Mouse (Mus musculus) liver, embryonic 13.5 days (tissue): ENCODE measurements around the gene Idh2. TPM values are rescaled to one million over a fixed set of nuclear protein-coding genes. Genes with fewer than 3 reads are reported as not detected.

ENCODE experiments used
- ATAC-seq: fragments of 200-750 bp; cut with Nextera tagmentation; 2 replicates; pipeline ENCODE4 v1.8.0; 2017; ENCODE audit warnings: low read depth, mild to moderate bottlenecking, moderate number of reproducible peaks, moderate library complexity
- DNase-seq: peaks from one replicate; pipeline ENCODE4 v3.0.0; 2022
- H3K27ac ChIP-seq: fragments of 300-500 bp; sonication (generic); 2 replicates; pipeline ENCODE4 v1.5.1; 2015; ENCODE audit warnings: moderate library complexity, mild to moderate bottlenecking, inconsistent platforms
- H3K27me3 ChIP-seq: fragments of 300-500 bp; sonication (generic); 2 replicates; pipeline ENCODE4 v1.6.1; 2015; ENCODE audit warnings: mild to moderate bottlenecking, inconsistent platforms
- H3K36me3 ChIP-seq: fragments of 300-500 bp; sonication (generic); 2 replicates; pipeline ENCODE4 v1.6.1; 2015; ENCODE audit warnings: mild to moderate bottlenecking, inconsistent platforms
- H3K4me1 ChIP-seq: fragments of 300-500 bp; sonication (generic); replicated peaks from 2 replicates; pipeline ENCODE4 v1.6.1; 2015; ENCODE audit warnings: inconsistent platforms
- H3K4me2 ChIP-seq: fragments of 300-500 bp; sonication (generic); 2 replicates; pipeline ENCODE4 v1.6.1; 2015; ENCODE audit warnings: inconsistent platforms, mild to moderate bottlenecking, moderate library complexity
- H3K4me3 ChIP-seq: fragments of 300-500 bp; sonication (generic); replicated peaks from 2 replicates; pipeline ENCODE4 v1.5.1; 2015; ENCODE audit warnings: mild to moderate bottlenecking, inconsistent platforms
- H3K9ac ChIP-seq: fragments of 300-500 bp; sonication (generic); 2 replicates; pipeline ENCODE4 v1.6.1; 2015; ENCODE audit warnings: mild to moderate bottlenecking, inconsistent platforms
- H3K9me3 ChIP-seq: fragments of 300-500 bp; sonication (generic); replicated peaks from 2 replicates; pipeline ENCODE4 v1.6.1; 2016; ENCODE audit warnings: inconsistent platforms
- WGBS: fragments of 180-500 bp; shearing (Covaris S2); methylation state at CpG from one replicate; pipeline ENCODE4 v1.1.7; 2015; ENCODE audit not compliant: insufficient replicate concordance; 5-methylcytosine and 5-hydroxymethylcytosine counted together
- polyA plus RNA-seq: library from polyadenylated mRNA; unstranded; fragments of >200 nt; fragmentation: Nextera tagmentation; extraction: Ambion mirVana; gene quantifications from 2 replicates; pipeline ENCODE4 v1.2.1, GENCODE M21; 2015

Gene Idh2
- polyA plus RNA-seq, 1 experiment from 2014 or later = 137 TPM

DNA sequence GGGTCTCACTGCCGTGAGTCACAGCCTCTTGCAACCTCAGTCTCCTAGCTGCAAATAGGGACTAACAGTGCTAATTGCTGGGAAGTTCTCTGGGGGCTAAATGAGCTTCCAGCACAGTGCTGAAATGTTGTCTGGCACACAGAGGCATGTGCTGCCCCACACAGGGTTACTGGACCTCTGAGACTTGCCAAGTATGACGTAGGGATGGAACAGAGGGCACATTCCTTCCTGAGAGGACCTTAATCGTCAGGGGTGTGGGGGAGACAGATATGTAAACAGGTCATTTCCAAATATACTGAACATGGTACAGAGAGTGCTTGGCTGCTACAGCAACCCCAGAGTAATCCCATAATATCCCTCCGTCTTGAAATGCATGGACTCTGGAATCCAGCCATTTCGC is 5.9 kb upstream of the Idh2 start:
- Histone ChIP-seq H3K4me1 (peaks cover 26% of the 10 kb centered on the region), H3K4me3 (no peak overlapping the region), H3K36me3 (no peaks in the 10 kb centered on the region), H3K27ac (no peak overlapping the region), H3K27me3 (no peaks in the 10 kb centered on the region), H3K9ac (no peak overlapping the region), H3K9me3 (no peaks in the 10 kb centered on the region), H3K4me2 (no peak overlapping the region)
- no peak for DNase-seq
- peak; percentile 21; the same call in 1 of the 2 replicates for ATAC-seq
- WGBS = 66% methylated on average over 5 of the region's 5 CpGs

DNA sequence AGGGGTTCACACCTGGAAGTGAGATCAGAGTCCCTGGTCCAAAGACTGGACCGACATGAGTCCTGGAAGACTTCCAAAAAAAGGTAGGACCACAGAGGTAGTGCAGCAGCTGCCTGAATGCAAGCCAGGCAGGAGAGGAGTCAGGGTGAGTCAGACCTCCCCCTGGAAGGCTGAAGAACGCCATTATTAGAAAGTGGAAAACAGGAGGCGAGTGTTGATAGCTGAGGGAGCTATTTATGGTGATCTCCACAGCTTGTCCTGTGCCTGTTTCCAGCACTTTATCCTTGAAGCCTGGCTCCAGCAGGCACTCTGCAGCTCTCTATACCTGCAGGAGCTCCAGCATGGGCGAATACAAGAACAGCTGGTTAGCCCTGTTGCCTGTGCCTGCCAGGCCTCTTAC is 4.0 kb upstream of the Idh2 start:
- WGBS = 61% methylated on average over 4 of the region's 4 CpGs
- Histone ChIP-seq H3K27ac (no peak overlapping the region), H3K4me1 (peaks cover 45% of the 10 kb centered on the region)

DNA sequence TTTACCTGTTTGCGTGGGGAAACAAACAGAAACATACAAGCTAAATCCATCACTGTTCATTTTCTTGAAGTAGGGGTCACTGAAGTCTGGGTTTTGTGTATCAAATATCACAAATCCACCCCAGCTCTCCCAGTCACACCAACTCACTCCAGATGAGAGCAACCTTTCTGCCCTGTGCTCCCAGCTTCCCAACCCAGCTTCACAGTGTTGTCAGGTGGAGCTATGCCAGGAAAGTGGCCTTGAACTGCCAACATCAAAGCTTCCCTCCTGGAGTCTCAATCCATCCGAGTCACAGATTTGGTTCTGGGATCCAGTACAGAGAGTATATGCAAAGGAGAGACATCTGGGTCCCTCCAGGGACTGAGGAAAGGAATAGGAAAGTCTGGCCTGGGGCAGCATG is 966 bp upstream of the Idh2 start:
- no peaks in the 10 kb centered on the region for H3K27me3 ChIP-seq
- peak overlapping the region; percentile 100 for H3K4me2 ChIP-seq
- DNase-seq = no peak
- H3K27ac ChIP-seq = no peak overlapping the region
- no peak overlapping the region for H3K9ac ChIP-seq
- WGBS = 72% methylated on average over 2 of the region's 2 CpGs
- H3K4me3 ChIP-seq = no peak overlapping the region
- H3K4me1 ChIP-seq = peaks cover 60% of the 10 kb centered on the region
- no peaks in the 10 kb centered on the region for H3K9me3 ChIP-seq
- no peak for ATAC-seq
- H3K36me3 ChIP-seq = no peaks in the 10 kb centered on the region

More for the DNA sequence above, 4.0 kb upstream of the Idh2 start:
- ATAC-seq (no peak), DNase-seq (no peak)
- H3K36me3 ChIP-seq = no peaks in the 10 kb centered on the region
- H3K4me2 ChIP-seq = no peak overlapping the region
- no peak overlapping the region for H3K9ac ChIP-seq
- no peaks in the 10 kb centered on the region for H3K27me3 ChIP-seq
- no peak overlapping the region for H3K4me3 ChIP-seq
- no peaks in the 10 kb centered on the region for H3K9me3 ChIP-seq

DNA sequence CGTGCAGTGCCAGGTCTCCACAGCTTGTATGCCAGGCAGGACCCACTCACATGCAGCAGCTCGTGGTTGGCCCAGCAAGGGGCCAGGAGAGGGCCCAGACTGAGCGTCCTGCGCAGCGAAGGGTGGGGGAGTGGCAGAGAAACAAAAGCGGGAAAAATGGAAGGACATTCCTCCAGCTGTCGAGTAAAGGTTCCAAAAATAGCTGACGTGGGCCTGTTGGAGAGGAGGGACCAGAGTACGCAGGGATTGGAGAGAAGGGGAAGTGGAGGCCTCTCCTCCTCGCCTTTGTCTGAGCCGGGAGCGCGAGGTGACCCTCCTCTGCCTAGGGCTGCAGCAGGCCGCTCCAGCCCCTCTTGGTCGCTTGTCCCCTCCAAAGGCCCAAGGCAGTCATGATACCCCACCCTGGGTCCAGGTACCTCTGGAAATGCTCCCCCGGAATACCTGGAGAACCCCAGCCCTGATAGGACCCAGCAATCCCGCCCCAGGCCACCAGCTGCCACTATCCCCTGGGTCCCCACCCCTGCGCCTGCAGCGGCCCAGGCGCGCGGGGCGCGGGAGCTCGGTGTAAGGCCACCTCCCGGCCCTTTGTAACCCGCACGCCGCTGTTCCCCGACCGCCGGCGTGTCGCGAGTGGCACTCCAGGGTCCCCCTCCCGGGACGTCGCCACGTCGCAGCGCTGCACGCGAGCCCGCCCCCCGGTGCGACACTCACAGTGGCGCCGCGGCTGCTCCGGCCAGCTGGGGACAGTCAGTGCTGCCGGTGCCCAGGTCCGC is 555 bp downstream of the Idh2 start:
- peak overlapping the region; percentile 85 for H3K4me3 ChIP-seq
- under 1% methylated on average over 52 of the region's 52 CpGs for WGBS
- peak; percentile 34 for DNase-seq

DNA sequence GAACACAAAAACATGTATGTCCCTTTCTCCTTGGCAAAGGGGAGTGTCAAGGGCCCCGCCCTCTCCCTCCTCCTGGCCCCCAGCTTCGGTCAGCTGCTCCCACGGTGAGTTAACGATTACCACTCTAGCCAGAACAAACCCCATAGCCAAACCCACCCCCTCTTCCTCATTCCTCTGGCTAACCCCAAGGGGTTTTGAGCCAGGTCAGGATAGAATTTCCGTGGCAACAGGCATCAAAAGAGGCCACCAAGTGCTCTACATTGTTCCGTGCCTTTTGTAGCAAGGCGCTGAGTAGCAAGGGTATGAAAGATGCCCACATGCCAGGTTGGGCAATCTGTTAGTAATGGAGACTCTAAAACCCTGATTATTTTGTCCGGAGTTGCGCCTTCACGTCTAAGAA is 1.2 kb downstream of the Idh2 start:
- 17% methylated on average over 10 of the region's 10 CpGs for WGBS
- H3K27ac ChIP-seq = peak overlapping the region; percentile 73
- no peaks in the 10 kb centered on the region for H3K27me3 ChIP-seq
- peak overlapping the region; percentile 91 for H3K9ac ChIP-seq
- H3K4me3 ChIP-seq = peak overlapping the region; percentile 85
- ATAC-seq = no peak
- H3K36me3 ChIP-seq = peaks cover 7% of the 10 kb centered on the region; the same call in 1 of the 2 replicates
- peaks cover 78% of the 10 kb centered on the region for H3K4me1 ChIP-seq
- no peaks in the 10 kb centered on the region for H3K9me3 ChIP-seq
- peak overlapping the region; percentile 100 for H3K4me2 ChIP-seq
- no peak for DNase-seq

More for the DNA sequence above, 555 bp downstream of the Idh2 start:
- Histone ChIP-seq H3K4me2 (peak overlapping the region; percentile 100), H3K27me3 (no peaks in the 10 kb centered on the region), H3K9me3 (no peaks in the 10 kb centered on the region), H3K4me1 (peaks cover 72% of the 10 kb centered on the region), H3K9ac (peak overlapping the region; percentile 91), H3K36me3 (peaks cover 3% of the 10 kb centered on the region; the same call in 1 of the 2 replicates), H3K27ac (peak overlapping the region; percentile 73)
- ATAC-seq = peak; percentile 71

DNA sequence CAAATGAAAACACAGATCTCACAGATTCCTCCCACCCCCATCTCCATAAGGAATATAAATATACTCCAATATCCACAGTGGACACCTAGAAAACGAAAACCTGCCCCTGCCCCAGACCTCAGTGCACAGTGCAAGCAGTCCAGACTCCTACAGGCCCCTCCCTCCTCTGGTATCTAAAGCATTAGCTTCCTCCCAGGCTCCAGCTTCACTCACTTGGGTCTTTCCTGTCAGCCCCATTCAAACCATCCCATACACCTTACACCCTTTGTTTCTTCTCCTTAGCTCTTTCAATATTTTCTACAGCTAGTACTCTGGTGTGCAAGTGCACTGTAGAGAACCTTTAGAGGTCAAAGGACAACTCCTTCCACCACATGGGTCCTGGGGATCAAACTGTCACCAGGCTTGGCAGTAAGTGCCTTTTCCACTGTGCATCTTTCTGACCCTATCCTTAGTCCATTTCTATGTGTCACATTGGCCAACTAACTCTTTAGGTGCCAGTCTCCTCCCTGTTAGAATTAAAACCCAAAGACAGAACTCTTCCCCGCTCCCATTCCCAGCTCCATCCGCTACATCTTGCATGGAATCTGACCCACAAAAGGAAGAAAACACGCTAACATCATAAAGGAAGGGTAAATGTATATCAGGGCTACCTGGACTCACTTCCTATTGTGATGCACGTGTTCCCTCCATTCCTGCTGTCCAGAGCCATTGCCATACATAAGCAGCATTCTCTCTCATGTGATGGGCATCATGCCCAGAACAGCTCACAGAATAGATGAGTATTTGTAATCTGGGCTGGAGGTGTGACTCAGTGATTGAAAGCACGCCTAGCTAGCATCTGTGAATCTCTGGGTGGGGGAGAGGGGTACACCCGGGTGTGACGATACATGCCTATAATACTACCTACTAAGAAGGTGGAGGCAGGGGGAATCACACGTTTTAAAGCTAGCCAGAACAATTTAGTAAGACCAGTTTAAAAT is 3.8 kb downstream of the Idh2 start:
- Histone ChIP-seq H3K4me1 (peaks cover 75% of the 10 kb centered on the region), H3K9me3 (peaks cover 6% of the 10 kb centered on the region; the same call in 1 of the 2 replicates), H3K27ac (peak overlapping the region; percentile 19; the same call in 1 of the 2 replicates), H3K27me3 (no peaks in the 10 kb centered on the region), H3K9ac (peak overlapping the region; percentile 23; the same call in 1 of the 2 replicates), H3K4me2 (no peak overlapping the region), H3K4me3 (no peak overlapping the region), H3K36me3 (peaks cover 21% of the 10 kb centered on the region)
- no peak for DNase-seq
- 62% methylated on average over 9 of the region's 9 CpGs for WGBS
- ATAC-seq = no peak

DNA sequence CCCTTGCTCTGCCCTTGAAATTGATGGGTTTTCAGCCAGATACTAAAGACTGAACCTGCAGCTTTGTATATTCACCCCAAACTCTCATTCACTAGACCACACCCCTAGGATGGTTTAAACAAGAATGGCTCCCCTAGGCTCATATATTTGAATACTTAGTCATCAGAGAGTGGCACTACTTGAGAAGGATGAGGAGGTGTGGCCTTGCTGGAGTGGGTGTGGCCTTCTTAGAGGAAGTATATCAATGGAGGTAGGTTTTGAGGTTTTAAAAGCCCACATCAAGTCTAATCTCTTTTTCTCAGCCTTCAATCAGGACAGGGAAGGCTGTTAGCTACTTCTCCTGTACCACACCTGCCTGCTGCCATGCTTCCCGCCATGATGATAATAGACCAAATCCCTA is 8.8 kb downstream of the Idh2 start:
- no peak for DNase-seq
- no peak overlapping the region for H3K27ac ChIP-seq
- peaks cover 37% of the 10 kb centered on the region for H3K36me3 ChIP-seq
- peaks cover 6% of the 10 kb centered on the region; the same call in 1 of the 2 replicates for H3K9me3 ChIP-seq
- 83% methylated on average over 1 of the region's 1 CpGs for WGBS
- no peak overlapping the region for H3K4me3 ChIP-seq
- no peak overlapping the region for H3K9ac ChIP-seq
- H3K4me2 ChIP-seq = no peak overlapping the region
- H3K27me3 ChIP-seq = no peaks in the 10 kb centered on the region
- ATAC-seq = no peak
- H3K4me1 ChIP-seq = peaks cover 27% of the 10 kb centered on the region

DNA sequence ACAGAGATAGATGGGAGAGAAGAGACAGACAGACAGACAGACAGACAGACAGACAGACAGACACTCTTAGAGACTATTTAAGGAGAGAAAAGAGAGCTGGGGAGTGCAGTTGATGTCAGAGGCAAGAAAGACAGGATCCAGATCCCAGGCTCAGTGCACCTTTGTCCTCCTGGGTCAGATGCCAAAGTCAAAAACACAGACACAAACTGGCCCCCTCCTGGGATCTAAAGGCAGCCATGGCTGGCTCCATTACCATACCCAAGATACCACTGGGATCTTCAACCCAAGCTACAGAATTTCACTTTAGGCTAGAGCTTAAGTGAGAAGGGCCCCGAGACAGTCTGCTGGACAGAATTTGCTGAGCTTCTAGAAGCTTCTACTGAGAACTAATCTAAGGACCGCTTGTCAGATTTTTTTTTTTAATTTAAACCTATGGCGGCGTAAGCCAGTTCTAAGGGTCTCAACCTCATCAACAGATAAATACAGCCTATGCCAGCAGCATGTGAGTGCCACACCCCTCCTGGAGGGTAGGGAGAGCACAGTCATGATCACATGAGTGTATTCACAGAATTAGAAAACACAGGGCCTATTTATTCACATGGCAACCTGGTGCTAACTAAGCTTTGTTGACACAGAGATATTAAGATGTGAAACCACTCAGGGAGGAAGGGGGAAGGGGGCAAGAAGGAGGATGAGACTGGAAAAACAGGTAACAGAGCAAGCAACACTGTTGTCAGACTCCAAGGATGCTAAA is 9.4 kb downstream of the Idh2 start:
- 83% methylated on average over 4 of the region's 4 CpGs for WGBS
- H3K27ac ChIP-seq = no peak overlapping the region
- H3K27me3 ChIP-seq = no peaks in the 10 kb centered on the region
- H3K4me3 ChIP-seq = no peak overlapping the region
- H3K9ac ChIP-seq = no peak overlapping the region
- DNase-seq = no peak
- peaks cover 6% of the 10 kb centered on the region; the same call in 1 of the 2 replicates for H3K9me3 ChIP-seq
- H3K4me2 ChIP-seq = no peak overlapping the region
- peaks cover 43% of the 10 kb centered on the region for H3K36me3 ChIP-seq
- H3K4me1 ChIP-seq = peaks cover 20% of the 10 kb centered on the region
- no peak for ATAC-seq

DNA sequence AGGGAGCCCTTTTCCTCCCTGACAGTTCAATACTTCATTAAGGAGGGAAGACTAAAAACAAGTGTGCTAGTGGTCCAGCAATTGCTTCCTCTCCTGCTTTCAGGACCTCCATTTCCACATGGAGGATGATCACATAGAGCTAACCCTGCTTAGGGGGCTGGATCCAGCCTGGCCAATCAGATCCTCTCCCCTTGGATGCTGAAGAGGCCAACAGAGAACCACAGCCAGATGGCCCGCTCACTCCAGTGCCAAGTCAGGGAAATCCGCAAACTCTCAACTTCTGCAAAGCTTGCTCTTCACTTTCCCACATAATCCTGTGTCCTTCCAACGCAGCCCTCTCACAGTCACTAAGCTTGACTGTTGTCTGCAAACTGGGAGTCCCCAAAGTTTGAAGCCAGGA is 11.9 kb downstream of the Idh2 start:
- H3K4me2 ChIP-seq = no peak overlapping the region
- H3K4me1 ChIP-seq = no peaks in the 10 kb centered on the region
- no peak overlapping the region for H3K9ac ChIP-seq
- WGBS = 85% methylated on average over 3 of the region's 3 CpGs
- no peak overlapping the region for H3K27ac ChIP-seq
- H3K36me3 ChIP-seq = peaks cover 61% of the 10 kb centered on the region
- no peaks in the 10 kb centered on the region for H3K27me3 ChIP-seq
- DNase-seq (no peak), ATAC-seq (no peak)
- H3K4me3 ChIP-seq = no peak overlapping the region
- H3K9me3 ChIP-seq = peaks cover 6% of the 10 kb centered on the region; the same call in 1 of the 2 replicates

DNA sequence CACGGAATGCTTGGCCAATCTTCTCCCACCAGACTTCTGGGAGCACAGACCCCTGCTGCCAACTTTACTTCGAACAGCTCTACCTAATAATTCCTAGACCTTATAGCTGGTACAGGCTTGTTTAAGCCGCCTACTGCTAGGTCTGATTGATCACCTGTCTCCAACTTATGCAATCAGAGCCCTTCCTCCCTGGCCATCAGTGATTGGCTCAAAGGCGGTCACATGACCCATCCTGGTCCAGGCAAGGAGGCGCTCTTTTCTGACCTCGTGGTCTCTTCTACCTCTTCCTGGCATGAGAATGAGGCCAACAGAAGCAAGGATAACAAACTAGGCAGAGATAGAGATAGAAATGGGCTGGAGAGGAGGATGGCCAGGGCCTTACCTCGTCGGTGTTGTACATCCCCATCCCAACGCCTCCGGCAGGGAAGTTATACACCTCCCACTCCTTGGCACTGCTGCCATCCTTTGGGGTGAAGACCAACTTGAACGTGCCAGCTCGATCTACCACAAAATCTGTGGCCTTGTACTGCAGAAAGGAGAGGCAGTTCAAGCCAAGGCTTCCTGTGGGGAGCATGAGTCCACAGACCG is 16.7 kb downstream of the Idh2 start:
- DNase-seq (no peak), ATAC-seq (no peak)
- Histone ChIP-seq H3K27ac (no peak overlapping the region), H3K9ac (no peak overlapping the region), H3K4me1 (no peaks in the 10 kb centered on the region), H3K4me2 (no peak overlapping the region), H3K27me3 (no peaks in the 10 kb centered on the region), H3K4me3 (no peak overlapping the region), H3K36me3 (peaks cover 92% of the 10 kb centered on the region), H3K9me3 (no peaks in the 10 kb centered on the region)
- WGBS = 83% methylated on average over 13 of the region's 13 CpGs
